Mouse (Mus musculus) megakaryocyte-erythroid progenitor cell, adult 5 weeks (primary cell): ENCODE results near the gene Gm21083. TPM values are rescaled to one million over a fixed set of nuclear protein-coding genes. Genes with fewer than 3 reads are reported as not detected.

ENCODE experiments used
- polyA plus RNA-seq: library from polyadenylated mRNA; stranded (reverse); fragments of >175 nt; gene quantifications from 2 replicates; pipeline ENCODE4 v1.2.3, GENCODE M21; 2012

Gene Gm21083
- polyA plus RNA-seq = 0.19 TPM in 1 of 2 replicates, not detected in the other

GRCm38 (mm10) chr5:15577033-15577432 lies at the start of gene Gm21083:
TSS of gene Gm21083 (plus strand) at chr5:15577333.

GRCm38 (mm10) chr5:15529122-15529521 lies 48.0 kb upstream of the Gm21083 start, which contains the start of gene Gm21190:
TSS of gene Gm21190 (minus strand) at chr5:15529222.

GRCm38 (mm10) chr5:15618764-15619163 lies 41.6 kb downstream of the Gm21083 start, which contains the start of gene Speer4d:
TSS of gene Speer4d (plus strand) at chr5:15619064.

Other genes with a start within 250 kb of the Gm21083 start
- not detected in 2 replicates for gene Gm21149, start 100.8 kb upstream of the Gm21083 start, polyA plus RNA-seq
- gene Gm21190, start 48.1 kb upstream of the Gm21083 start, polyA plus RNA-seq = not detected in 2 replicates
- not detected in 2 replicates for gene Speer4d, start 41.7 kb downstream of the Gm21083 start, polyA plus RNA-seq
- not detected in 2 replicates for gene 4930572O03Rik, start 79.7 kb downstream of the Gm21083 start, polyA plus RNA-seq
- gene Speer4c, start 136.9 kb downstream of the Gm21083 start, polyA plus RNA-seq = not detected in 2 replicates